ENCODE assay signal across 22 mouse cellular contexts in genomic region chr10:73154544-73154943, GRCm38 (mm10). TPM values are rescaled to one million over a fixed set of nuclear protein-coding genes. Genes with fewer than 3 reads are reported as not detected.
DNase-seq lines count a peak whose midpoint lies in the region; ATAC-seq lines count a peak whose summit lies in the region.
"Had no signal": no experiment of that assay in that cellular context is flagged by ENCODE, and none has a peak within 500 bp of the region (broad histone marks: within the 10 kb centered on the region; RNA-seq: fewer than 3 reads in every experiment).

No protein-coding gene starts in this region.

- no peaks in the 10 kb centered on the region for H3K36me3 ChIP-seq in forebrain, embryonic 14.5 days (ENCODE audit: control insufficient read depth, insufficient read depth, low read length)
- no peaks in the 10 kb centered on the region for H3K36me3 ChIP-seq in forebrain, embryonic 10.5 days (replicated peaks)
- H3K36me3 ChIP-seq in heart, embryonic 11.5 days (ENCODE audit: control insufficient read depth, insufficient read depth, low read length) = no peaks in the 10 kb centered on the region
- H3K36me3 ChIP-seq: heart, embryonic 10.5 days; liver, embryonic 15.5 days; midbrain, embryonic 10.5 days; stomach, embryonic 15.5 days had no signal

- H3K4me1 ChIP-seq in forebrain, embryonic 14.5 days (ENCODE audit: control insufficient read depth, insufficient read depth, low read length) = no peaks in the 10 kb centered on the region
- no peaks in the 10 kb centered on the region for H3K4me1 ChIP-seq in forebrain, embryonic 10.5 days
- H3K4me1 ChIP-seq in heart, embryonic 11.5 days (ENCODE audit: control insufficient read depth, insufficient read depth, low read length) = no peaks in the 10 kb centered on the region
- H3K4me1 ChIP-seq: heart, embryonic 10.5 days; liver, embryonic 15.5 days; midbrain, embryonic 10.5 days; stomach, embryonic 15.5 days had no signal

- WGBS in forebrain, embryonic 14.5 days = 85% methylated on average over 5 of the region's 5 CpGs
- 86% methylated on average over 5 of the region's 5 CpGs for WGBS in forebrain, embryonic 10.5 days
- WGBS in heart, embryonic 11.5 days (ENCODE audit: insufficient replicate concordance) = 83% methylated on average over 5 of the region's 5 CpGs

- no peak overlapping the region for H3K4me3 ChIP-seq in forebrain, embryonic 14.5 days (ENCODE audit: low read depth, low read length)
- H3K4me3 ChIP-seq in forebrain, embryonic 10.5 days = no peak overlapping the region
- no peak overlapping the region for H3K4me3 ChIP-seq in heart, embryonic 11.5 days (ENCODE audit: low read depth, low read length)
- H3K4me3 ChIP-seq: heart, embryonic 10.5 days; liver, embryonic 15.5 days; midbrain, embryonic 10.5 days; stomach, embryonic 15.5 days had no signal

- H3K27ac ChIP-seq in forebrain, embryonic 14.5 days (ENCODE audit: low read depth, low read length) = no peak overlapping the region
- no peak overlapping the region for H3K27ac ChIP-seq in forebrain, embryonic 10.5 days
- H3K27ac ChIP-seq in heart, embryonic 11.5 days (ENCODE audit: low read depth, low read length) = no peak overlapping the region
- H3K27ac ChIP-seq: heart, embryonic 10.5 days; liver, embryonic 15.5 days; macrophage; midbrain, embryonic 10.5 days; stomach, embryonic 15.5 days had no signal

- H3K4me2 ChIP-seq in forebrain, embryonic 14.5 days (ENCODE audit: low read length) = no peak overlapping the region
- H3K4me2 ChIP-seq in heart, embryonic 11.5 days = no peak overlapping the region
- H3K4me2 ChIP-seq: liver, embryonic 15.5 days; stomach, embryonic 15.5 days had no signal

- DNase-seq in forebrain, embryonic 14.5 days (ENCODE audit: low spot score) = peak; percentile 20
- no peak for DNase-seq in forebrain, embryonic 10.5 days (ENCODE audit: extremely low spot score, low spot score)
- peak; percentile 3 to 18 for DNase-seq in layer of hippocampus, adult 18-20 months (ENCODE audit: low spot score in 2 of 2)
- no peak for DNase-seq in layer of hippocampus, adult 9-10 months (ENCODE audit: low spot score)
- DNase-seq in layer of hippocampus, adult 9-11 months = peak; percentile 6
- peak; percentile 5 for DNase-seq in right cerebral cortex, postnatal 14 days
- no peak for DNase-seq in spleen, postnatal 10 days (ENCODE audit: low spot score in 2 of 2)
- DNase-seq: adrenal gland, postnatal 10 days; cerebellum, adult 11-12 months; cerebellum, postnatal 36 days; heart, postnatal 10 days; kidney, adult 9 months; kidney, postnatal 25 days; thymus, adult 2 months had no signal

- ATAC-seq in forebrain, embryonic 14.5 days = no peak
- no peak for ATAC-seq in heart, embryonic 11.5 days (replicated peaks; ENCODE audit: insufficient number of reproducible peaks, low FRiP score, low TSS enrichment)
- ATAC-seq: CD4-positive, CD25-positive, alpha-beta regulatory T cell, adult 4 months; Patski had no signal

- H3K27me3 ChIP-seq in forebrain, embryonic 14.5 days (replicated peaks; ENCODE audit: control insufficient read depth, insufficient read depth, low read length) = no peaks in the 10 kb centered on the region
- H3K27me3 ChIP-seq in forebrain, embryonic 10.5 days (ENCODE audit: poor library complexity, severe bottlenecking) = no peaks in the 10 kb centered on the region
- no peaks in the 10 kb centered on the region for H3K27me3 ChIP-seq in heart, embryonic 11.5 days (ENCODE audit: control insufficient read depth, insufficient read depth, low read length)
- H3K27me3 ChIP-seq: liver, embryonic 15.5 days; Patski; stomach, embryonic 15.5 days had no signal

- no peaks in the 10 kb centered on the region for H3K9me3 ChIP-seq in forebrain, embryonic 14.5 days (replicated peaks; ENCODE audit: control insufficient read depth, low read length)
- no peaks in the 10 kb centered on the region for H3K9me3 ChIP-seq in forebrain, embryonic 10.5 days
- H3K9me3 ChIP-seq in heart, embryonic 11.5 days (replicated peaks; ENCODE audit: control insufficient read depth, low read length) = 0 out of 2 replicates have a peak, but pooled peaks cover 2% of the 10 kb centered on the region
- H3K9me3 ChIP-seq: heart, embryonic 10.5 days; liver, embryonic 15.5 days; midbrain, embryonic 10.5 days; stomach, embryonic 15.5 days had no signal

- no peak overlapping the region for H3K9ac ChIP-seq in forebrain, embryonic 14.5 days (ENCODE audit: low read length)
- no peak overlapping the region for H3K9ac ChIP-seq in heart, embryonic 11.5 days (ENCODE audit: low read depth, low read length)
- H3K9ac ChIP-seq: liver, embryonic 15.5 days; stomach, embryonic 15.5 days had no signal

RNA-seq across cellular contexts. Expression of gene Pcdh15, which starts 55.4 kb away (rescaled TPM):
- 1.9 and 3.2 TPM in 2 replicates for polyA plus RNA-seq in forebrain, embryonic 14.5 days (2014; fragmentation: Nextera tagmentation; extraction: Ambion mirVana)
- 0.24 and 0.38 TPM in 2 replicates for polyA plus RNA-seq in forebrain, embryonic 10.5 days (2016; fragmentation: Nextera tagmentation; extraction: Ambion mirVana)
- total RNA-seq in layer of hippocampus, adult 18-20 months (2021) = 10 to 100 TPM; 12.3 to 12.9 TPM
- polyA plus RNA-seq in heart, embryonic 11.5 days (2014; fragmentation: Nextera tagmentation; extraction: Ambion mirVana) = 0.11 and 0.35 TPM in 2 replicates
- polyA plus RNA-seq: macrophage had no signal

Comparison
In these comparisons a context has a peak if more than half of its experiments do, and no peak if none do; other contexts are left out.
1. DNase-seq: peak in forebrain, embryonic 14.5 days (single experiment), layer of hippocampus, adult 18-20 months (2 of 2), layer of hippocampus, adult 9-11 months (single experiment) and right cerebral cortex, postnatal 14 days (single experiment); none in forebrain, embryonic 10.5 days (single experiment), layer of hippocampus, adult 9-10 months (single experiment) and spleen, postnatal 10 days (0 of 2).